Mouse (Mus musculus): ENCODE data around the gene Zpbp2. TPM values are rescaled to one million over a fixed set of nuclear protein-coding genes. Genes with fewer than 3 reads are reported as not detected.
A peak's percentile ranks its signal among the peaks of the same experiment; 100 is the strongest.

The Zpbp2 gene
- polyA plus RNA-seq, 1 experiment from 2014 or later: 0.57 TPM

- no peak overlapping the region for H3K27ac ChIP-seq (ENCODE audit: low read depth)
- no peaks in the 10 kb centered on the region for H3K36me3 ChIP-seq (ENCODE audit: insufficient read depth)
- no peak overlapping the region for H3K9ac ChIP-seq
- WGBS: 63% methylated on average over 12 of the region's 12 CpGs
- no peaks in the 10 kb centered on the region; the same call in 1 of the 2 replicates for H3K4me1 ChIP-seq (ENCODE audit: insufficient read depth)
- H3K9me3 ChIP-seq (ENCODE audit: low read depth, low read length): no peaks in the 10 kb centered on the region
- H3K27me3 ChIP-seq (ENCODE audit: insufficient read depth, low read length): peaks cover 2% of the 10 kb centered on the region
- no peak overlapping the region for H3K4me3 ChIP-seq (ENCODE audit: low read depth, low read length)
- ATAC-seq (ENCODE audit: insufficient read depth) (no peak), DNase-seq (no peak)
- no peak overlapping the region for H3K4me2 ChIP-seq
- TF ChIP-seq CTCF (IDR thresholded peaks at IDR 0.05; ENCODE audit: low read depth): peak; percentile 21; the same call in 1 of the 2 replicates
Measured at GRCm38 (mm10) chr11:98555124-98555700, 4.3 kb downstream of the Zpbp2 start.

DNA sequence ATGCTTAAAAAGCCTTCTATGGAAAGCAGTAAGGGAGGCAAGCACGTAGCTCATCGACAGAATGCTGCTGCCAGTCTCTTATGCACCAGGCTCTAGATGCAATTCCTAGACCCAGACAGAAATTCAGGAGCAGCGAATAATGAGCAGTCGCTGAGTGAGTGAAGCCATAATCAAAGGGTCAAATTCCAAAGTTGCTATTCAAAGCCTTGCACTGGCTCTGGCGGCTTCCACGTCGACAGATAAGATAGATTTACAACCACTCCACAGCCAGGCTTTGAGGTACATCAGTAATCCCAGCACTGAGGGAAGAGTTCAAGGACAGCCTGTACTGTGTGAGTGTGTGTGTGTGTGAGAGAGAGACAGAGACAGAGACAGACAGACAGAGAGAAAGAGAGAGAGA, 10.0 kb downstream of the Zpbp2 start:
- H3K36me3 ChIP-seq (ENCODE audit: insufficient read depth): no peaks in the 10 kb centered on the region
- H3K27me3 ChIP-seq (ENCODE audit: insufficient read depth, low read length): no peaks in the 10 kb centered on the region
- no peak overlapping the region for H3K27ac ChIP-seq (ENCODE audit: low read depth)
- DNase-seq (no peak), ATAC-seq (ENCODE audit: insufficient read depth) (no peak)
- H3K4me3 ChIP-seq (ENCODE audit: low read depth, low read length): no peak overlapping the region
- no peaks in the 10 kb centered on the region for H3K4me1 ChIP-seq (ENCODE audit: insufficient read depth)
- no peak overlapping the region for H3K9ac ChIP-seq
- no peak overlapping the region for H3K4me2 ChIP-seq
- 16% methylated on average over 7 of the region's 7 CpGs for WGBS
- no peaks in the 10 kb centered on the region for H3K9me3 ChIP-seq (ENCODE audit: low read depth, low read length)
- TF ChIP-seq CTCF (IDR thresholded peaks at IDR 0.05; ENCODE audit: low read depth): no peak

DNA sequence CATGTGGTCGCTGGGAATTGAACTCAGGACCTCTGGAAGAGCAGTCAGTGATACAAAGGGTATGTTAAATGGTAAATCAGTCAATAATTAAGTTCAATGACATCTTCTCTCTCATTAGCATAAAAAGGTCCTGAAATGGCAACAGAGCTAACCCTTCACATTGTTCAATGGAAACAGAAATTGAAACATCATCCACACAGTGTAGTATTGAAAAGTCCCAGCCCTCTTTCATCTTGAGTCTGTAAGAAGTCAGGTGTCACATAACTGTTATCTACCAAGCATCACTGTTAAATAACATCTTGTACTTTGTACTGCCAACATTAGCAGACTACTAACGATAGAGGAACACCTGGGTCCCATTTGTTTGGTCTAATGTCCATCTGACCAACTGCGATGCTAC, 12.1 kb downstream of the Zpbp2 start:
- ATAC-seq (ENCODE audit: insufficient read depth) (no peak), DNase-seq (no peak)
- WGBS: 68% methylated on average over 3 of the region's 3 CpGs
- Histone ChIP-seq H3K27ac (ENCODE audit: low read depth) (no peak overlapping the region), H3K36me3 (ENCODE audit: insufficient read depth) (no peaks in the 10 kb centered on the region), H3K4me3 (ENCODE audit: low read depth, low read length) (no peak overlapping the region), H3K9me3 (ENCODE audit: low read depth, low read length) (no peaks in the 10 kb centered on the region), H3K4me1 (ENCODE audit: insufficient read depth) (no peaks in the 10 kb centered on the region), H3K27me3 (ENCODE audit: insufficient read depth, low read length) (no peaks in the 10 kb centered on the region), H3K9ac (no peak overlapping the region), H3K4me2 (no peak overlapping the region)
- TF ChIP-seq CTCF (IDR thresholded peaks at IDR 0.05; ENCODE audit: low read depth): no peak

DNA sequence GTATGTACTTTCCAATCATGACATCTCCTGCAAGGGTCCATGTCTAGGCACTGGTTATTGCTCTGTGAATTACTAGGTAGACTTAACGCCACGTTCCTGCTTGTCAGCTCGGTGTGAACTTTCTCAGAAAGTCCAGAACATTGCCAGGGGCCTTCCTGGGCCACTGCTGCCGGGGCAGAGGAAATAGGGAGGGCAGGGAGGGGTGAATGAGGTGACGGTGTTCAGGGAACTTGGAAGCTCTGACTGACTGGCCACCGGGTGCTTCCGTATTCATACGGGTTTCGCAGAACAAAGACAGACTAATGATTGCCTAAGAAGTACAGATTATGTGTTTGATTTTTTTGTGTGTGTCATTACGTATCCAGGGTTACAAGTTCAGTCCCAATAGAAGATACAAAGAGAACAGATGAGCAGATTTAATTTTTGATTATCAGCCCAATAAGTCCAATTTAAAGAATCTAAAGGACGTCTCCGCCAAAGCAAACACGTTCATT, 13.1 kb downstream of the Zpbp2 start:
- Histone ChIP-seq H3K27ac (ENCODE audit: low read depth) (no peak overlapping the region), H3K9me3 (ENCODE audit: low read depth, low read length) (no peaks in the 10 kb centered on the region), H3K27me3 (ENCODE audit: insufficient read depth, low read length) (no peaks in the 10 kb centered on the region), H3K4me1 (ENCODE audit: insufficient read depth) (no peaks in the 10 kb centered on the region), H3K4me3 (ENCODE audit: low read depth, low read length) (no peak overlapping the region), H3K36me3 (ENCODE audit: insufficient read depth) (no peaks in the 10 kb centered on the region), H3K4me2 (no peak overlapping the region), H3K9ac (no peak overlapping the region)
- no peak for TF ChIP-seq CTCF (IDR thresholded peaks at IDR 0.05; ENCODE audit: low read depth)
- DNase-seq (no peak), ATAC-seq (ENCODE audit: insufficient read depth) (no peak)
- 50% methylated on average over 13 of the region's 13 CpGs for WGBS

DNA sequence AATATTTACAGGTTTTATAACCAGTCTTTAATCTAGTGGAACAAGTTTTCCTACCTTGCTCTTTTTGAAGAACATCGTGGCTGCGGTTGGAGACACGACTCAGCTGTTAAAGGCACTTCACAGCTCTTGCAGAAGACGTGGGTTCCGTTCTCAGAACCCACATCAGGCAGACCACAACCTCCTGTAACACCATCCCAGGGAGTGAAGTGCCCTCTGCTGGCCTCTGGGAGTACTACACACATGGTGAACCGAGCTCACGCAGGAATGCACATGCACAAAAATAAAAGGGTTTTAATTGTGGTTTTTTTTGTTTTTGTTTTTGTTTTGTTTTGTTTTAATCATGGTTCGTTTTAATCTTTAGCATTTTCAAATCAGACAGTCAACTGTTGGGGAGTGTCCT, 17.4 kb downstream of the Zpbp2 start:
- Histone ChIP-seq H3K27me3 (ENCODE audit: insufficient read depth, low read length) (no peaks in the 10 kb centered on the region), H3K9me3 (ENCODE audit: low read depth, low read length) (no peaks in the 10 kb centered on the region), H3K36me3 (ENCODE audit: insufficient read depth) (no peaks in the 10 kb centered on the region), H3K9ac (no peak overlapping the region), H3K4me2 (no peak overlapping the region), H3K4me3 (ENCODE audit: low read depth, low read length) (no peak overlapping the region), H3K4me1 (ENCODE audit: insufficient read depth) (no peaks in the 10 kb centered on the region), H3K27ac (ENCODE audit: low read depth) (no peak overlapping the region)
- WGBS: 79% methylated on average over 8 of the region's 8 CpGs
- DNase-seq (no peak), ATAC-seq (ENCODE audit: insufficient read depth) (no peak)
- TF ChIP-seq CTCF (IDR thresholded peaks at IDR 0.05; ENCODE audit: low read depth): peak; percentile 43

- WGBS: 70% methylated on average over 6 of the region's 6 CpGs
- H3K9me3 ChIP-seq (ENCODE audit: low read depth, low read length): no peaks in the 10 kb centered on the region
- no peaks in the 10 kb centered on the region for H3K4me1 ChIP-seq (ENCODE audit: insufficient read depth)
- no peak for ATAC-seq (ENCODE audit: insufficient read depth)
- no peaks in the 10 kb centered on the region for H3K36me3 ChIP-seq (ENCODE audit: insufficient read depth)
- H3K4me2 ChIP-seq: no peak overlapping the region
- DNase-seq: no peak
- H3K27ac ChIP-seq (ENCODE audit: low read depth): no peak overlapping the region
- no peak for TF ChIP-seq CTCF (IDR thresholded peaks at IDR 0.05; ENCODE audit: low read depth)
- H3K9ac ChIP-seq: no peak overlapping the region
- H3K27me3 ChIP-seq (ENCODE audit: insufficient read depth, low read length): no peaks in the 10 kb centered on the region
- no peak overlapping the region for H3K4me3 ChIP-seq (ENCODE audit: low read depth, low read length)
Measured at GRCm38 (mm10) chr11:98569461-98569860, 18.6 kb downstream of the Zpbp2 start.

- DNase-seq (no peak), ATAC-seq (ENCODE audit: insufficient read depth) (no peak)
- no peaks in the 10 kb centered on the region for H3K9me3 ChIP-seq (ENCODE audit: low read depth, low read length)
- no peaks in the 10 kb centered on the region for H3K27me3 ChIP-seq (ENCODE audit: insufficient read depth, low read length)
- no peak overlapping the region for H3K9ac ChIP-seq
- H3K4me2 ChIP-seq: no peak overlapping the region
- no peak for TF ChIP-seq CTCF (IDR thresholded peaks at IDR 0.05; ENCODE audit: low read depth)
- no peak overlapping the region for H3K27ac ChIP-seq (ENCODE audit: low read depth)
- WGBS: 90% methylated on average over 5 of the region's 5 CpGs
- H3K4me3 ChIP-seq (ENCODE audit: low read depth, low read length): no peak overlapping the region
- H3K4me1 ChIP-seq (ENCODE audit: insufficient read depth): no peaks in the 10 kb centered on the region
- peaks cover 18% of the 10 kb centered on the region for H3K36me3 ChIP-seq (ENCODE audit: insufficient read depth)
Measured at GRCm38 (mm10) chr11:98577776-98578175, 26.9 kb downstream of the Zpbp2 start.
